Mouse (Mus musculus): ENCODE results near the gene Exoc8. TPM values are rescaled to one million over a fixed set of nuclear protein-coding genes. Genes with fewer than 3 reads are reported as not detected.

Gene Exoc8
- total and polyA plus RNA-seq, 3 experiments = 9.5 to 16.9 TPM; not detected in 1

- Histone ChIP-seq H3K27ac (ENCODE audit: control insufficient read depth, low read depth, low read length) (no peak overlapping the region), H3K4me1 (ENCODE audit: control insufficient read depth in 1 of 2, insufficient read depth in 2 of 2, low read length in 2 of 2) (no peaks in the 10 kb centered on the region), H3K4me3 (ENCODE audit: control insufficient read depth in 1 of 2, insufficient read depth in 1 of 2, low read depth in 2 of 2, low read length in 2 of 2) (no peak overlapping the region), H3K36me3 (ENCODE audit: control insufficient read depth in 1 of 2, insufficient read depth in 2 of 2, low read length in 2 of 2) (peaks cover 0 to 6% of the 10 kb centered on the region in 2 experiments; a peak in 2 of 4 replicates), H3K79me2 (ENCODE audit: control insufficient read depth, insufficient read depth, low read length, poor library complexity) (peaks cover 25% of the 10 kb centered on the region), H3K9ac (ENCODE audit: control insufficient read depth, low read depth, low read length, poor library complexity, severe bottlenecking) (no peak overlapping the region), H3K27me3 (ENCODE audit: control insufficient read depth in 1 of 2, insufficient read depth in 2 of 2, low read length in 2 of 2) (no peaks in the 10 kb centered on the region), H3K9me3 (replicated peaks; ENCODE audit: insufficient read depth, low read length) (no peaks in the 10 kb centered on the region)
- peak; percentile 38 for DNase-seq (ENCODE audit: low read depth, low spot score)
- TF ChIP-seq MXI1 (IDR thresholded peaks at IDR 0.05; ENCODE audit: low read depth, low read length) (no peak), MYB (IDR thresholded peaks at IDR 0.05; ENCODE audit: low read depth, low read length) (no peak), CTCF (IDR thresholded peaks at IDR 0.05 in 2 of 3, conservative IDR thresholded peaks at IDR 0.05 in 1 of 3; ENCODE audit: control insufficient read depth in 1 of 3, insufficient read depth in 1 of 3, low read depth in 2 of 3, low read length in 3 of 3, poor library complexity in 1 of 3, severe bottlenecking in 1 of 3) (peak; percentile 37 to 39 (median 39)), GATA1 (IDR thresholded peaks at IDR 0.05; ENCODE audit: low read depth, low read length) (no peak), TCF12 (IDR thresholded peaks at IDR 0.05; ENCODE audit: low read depth, low read length) (no peak), POLR2AphosphoS2 (IDR thresholded peaks at IDR 0.05; ENCODE audit: low read length) (no peak), GABPA (IDR thresholded peaks at IDR 0.05; ENCODE audit: low read depth, low read length) (no peak), ZMIZ1 (IDR thresholded peaks at IDR 0.05; ENCODE audit: low read depth, low read length) (no peak), RAD21 (IDR thresholded peaks at IDR 0.05; ENCODE audit: low read depth, low read length) (peak; percentile 20; the same call in 1 of the 2 replicates), UBTF (IDR thresholded peaks at IDR 0.05; ENCODE audit: borderline replicate concordance, insufficient read depth, low read depth, low read length) (no peak)
Measured at GRCm38 (mm10) chr8:124930649-124931048, 33.1 kb upstream of the Exoc8 start.

- Histone ChIP-seq H3K9ac (ENCODE audit: control insufficient read depth, low read depth, low read length, poor library complexity, severe bottlenecking) (no peak overlapping the region), H3K27ac (ENCODE audit: control insufficient read depth, low read depth, low read length) (no peak overlapping the region), H3K9me3 (replicated peaks; ENCODE audit: insufficient read depth, low read length) (no peaks in the 10 kb centered on the region), H3K4me3 (ENCODE audit: control insufficient read depth in 1 of 2, insufficient read depth in 1 of 2, low read depth in 2 of 2, low read length in 2 of 2) (no peak overlapping the region), H3K36me3 (ENCODE audit: control insufficient read depth in 1 of 2, insufficient read depth in 2 of 2, low read length in 2 of 2) (peaks cover 0 to 6% of the 10 kb centered on the region in 2 experiments; a peak in 2 of 4 replicates), H3K4me1 (ENCODE audit: control insufficient read depth in 1 of 2, insufficient read depth in 2 of 2, low read length in 2 of 2) (no peaks in the 10 kb centered on the region), H3K79me2 (ENCODE audit: control insufficient read depth, insufficient read depth, low read length, poor library complexity) (peaks cover 22% of the 10 kb centered on the region), H3K27me3 (ENCODE audit: control insufficient read depth in 1 of 2, insufficient read depth in 2 of 2, low read length in 2 of 2) (no peaks in the 10 kb centered on the region)
- DNase-seq (ENCODE audit: low read depth, low spot score) = no peak
- TF ChIP-seq USF1 (IDR thresholded peaks at IDR 0.05; ENCODE audit: low read depth, low read length) (no peak), NELFE (IDR thresholded peaks at IDR 0.05; ENCODE audit: low read depth, low read length) (no peak), KAT2A (conservative IDR thresholded peaks at IDR 0.05; ENCODE audit: low read depth, low read length) (no peak), CHD2 (IDR thresholded peaks at IDR 0.05; ENCODE audit: low read length) (no peak)
Measured at GRCm38 (mm10) chr8:124930086-124930485, 32.6 kb upstream of the Exoc8 start.

DNA sequence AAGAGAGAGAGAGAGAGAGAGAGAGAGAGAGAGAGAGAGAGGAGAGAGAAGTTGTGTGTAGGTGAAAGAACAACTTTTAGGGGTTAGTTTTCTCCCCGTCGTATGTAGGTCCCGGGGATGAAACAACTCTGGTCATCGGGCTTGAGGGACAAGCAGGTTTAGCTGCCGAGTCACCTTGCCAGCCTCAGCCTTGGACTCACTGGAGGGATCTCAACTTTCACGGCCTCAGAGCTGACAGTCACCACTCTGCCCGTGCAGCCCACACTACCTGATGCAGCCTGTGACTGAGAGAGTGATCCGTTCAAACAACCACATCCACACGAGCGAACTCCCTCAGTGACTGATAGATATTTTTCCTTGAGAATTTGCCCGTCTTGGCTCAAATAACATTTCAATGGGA is 31.5 kb upstream of the Exoc8 start:
- H3K4me3 ChIP-seq (ENCODE audit: control insufficient read depth in 1 of 2, insufficient read depth in 1 of 2, low read depth in 2 of 2, low read length in 2 of 2) = no peak overlapping the region
- DNase-seq (ENCODE audit: low read depth, low spot score) = no peak
- H3K79me2 ChIP-seq (ENCODE audit: control insufficient read depth, insufficient read depth, low read length, poor library complexity) = peaks cover 18% of the 10 kb centered on the region
- H3K27ac ChIP-seq (ENCODE audit: control insufficient read depth, low read depth, low read length) = no peak overlapping the region
- H3K4me1 ChIP-seq (ENCODE audit: control insufficient read depth in 1 of 2, insufficient read depth in 2 of 2, low read length in 2 of 2) = no peaks in the 10 kb centered on the region
- H3K36me3 ChIP-seq (ENCODE audit: control insufficient read depth in 1 of 2, insufficient read depth in 2 of 2, low read length in 2 of 2) = peaks cover 0 to 6% of the 10 kb centered on the region in 2 experiments; a peak in 2 of 4 replicates
- H3K9ac ChIP-seq (ENCODE audit: control insufficient read depth, low read depth, low read length, poor library complexity, severe bottlenecking) = no peak overlapping the region
- H3K27me3 ChIP-seq (ENCODE audit: control insufficient read depth in 1 of 2, insufficient read depth in 2 of 2, low read length in 2 of 2) = no peaks in the 10 kb centered on the region
- TF ChIP-seq HCFC1 (IDR thresholded peaks at IDR 0.05; ENCODE audit: low read depth, low read length) (no peak), SMC3 (IDR thresholded peaks at IDR 0.05; ENCODE audit: low read depth, low read length) (no peak), ZNF384 (IDR thresholded peaks at IDR 0.05; ENCODE audit: low read depth, low read length) (no peak), TCF12 (IDR thresholded peaks at IDR 0.05; ENCODE audit: low read depth, low read length) (no peak), UBTF (IDR thresholded peaks at IDR 0.05; ENCODE audit: borderline replicate concordance, insufficient read depth, low read depth, low read length) (no peak), USF2 (IDR thresholded peaks at IDR 0.05; ENCODE audit: borderline replicate concordance in 1 of 2, insufficient read depth in 1 of 2, low read depth in 1 of 2, low read length in 2 of 2) (no peak), TBP (IDR thresholded peaks at IDR 0.05; ENCODE audit: low read depth, low read length) (no peak), ELF1 (IDR thresholded peaks at IDR 0.05; ENCODE audit: low read depth, low read length) (no peak), CHD1 (IDR thresholded peaks at IDR 0.05; ENCODE audit: low read depth, low read length) (no peak), SIN3A (IDR thresholded peaks at IDR 0.05; ENCODE audit: low read length) (no peak), GABPA (IDR thresholded peaks at IDR 0.05; ENCODE audit: low read depth, low read length) (no peak), MYB (IDR thresholded peaks at IDR 0.05; ENCODE audit: low read depth, low read length) (no peak), BHLHE40 (IDR thresholded peaks at IDR 0.05; ENCODE audit: borderline replicate concordance, low read depth, low read length) (no peak), KAT2A (conservative IDR thresholded peaks at IDR 0.05; ENCODE audit: low read depth, low read length) (no peak)
- no peaks in the 10 kb centered on the region for H3K9me3 ChIP-seq (replicated peaks; ENCODE audit: insufficient read depth, low read length)

Measured in MEL (cell line).